Mouse (Mus musculus) limb, embryonic 11.5 days (tissue): ENCODE data around the gene Psmd6. TPM values are rescaled to one million over a fixed set of nuclear protein-coding genes. Genes with fewer than 3 reads are reported as not detected.
A peak's percentile ranks its signal among the peaks of the same experiment; 100 is the strongest.

ENCODE experiments used
- ATAC-seq: fragments of 200-750 bp; cut with Nextera tagmentation; 2 replicates; pipeline ENCODE4 v1.8.0; 2017; ENCODE audit warnings: low read depth; ENCODE audit not compliant: insufficient number of reproducible peaks, low FRiP score, low TSS enrichment
- DNase-seq: peaks from one replicate; pipeline ENCODE4 v3.0.0-alpha.2; 2015; ENCODE audit warnings: low spot score
- H3K27ac ChIP-seq: fragments of 300-500 bp; sonication (generic); replicated peaks from 2 replicates; pipeline ENCODE4 v1.5.1; 2014; ENCODE audit warnings: low read depth, mild to moderate bottlenecking, low read length
- H3K27me3 ChIP-seq: fragments of 300-500 bp; sonication (generic); 2 replicates; pipeline ENCODE4 v1.6.1; 2014; ENCODE audit warnings: mild to moderate bottlenecking, low read length, mixed read lengths; ENCODE audit not compliant: control insufficient read depth, insufficient read depth
- H3K36me3 ChIP-seq: fragments of 300-500 bp; sonication (generic); 2 replicates; pipeline ENCODE4 v1.6.1; 2014; ENCODE audit warnings: mild to moderate bottlenecking, low read length, moderate library complexity, mixed read lengths; ENCODE audit not compliant: control insufficient read depth, insufficient read depth
- H3K4me1 ChIP-seq: fragments of 300-500 bp; sonication (generic); 2 replicates; pipeline ENCODE4 v1.6.1; 2014; ENCODE audit warnings: low read length, mixed read lengths; ENCODE audit not compliant: control insufficient read depth, insufficient read depth
- H3K4me2 ChIP-seq: fragments of 300-500 bp; sonication (generic); 2 replicates; pipeline ENCODE4 v1.6.1; 2014; ENCODE audit warnings: low read depth, mild to moderate bottlenecking, moderate library complexity; ENCODE audit not compliant: severe bottlenecking
- H3K4me3 ChIP-seq: fragments of 300-500 bp; sonication (generic); 2 replicates; pipeline ENCODE4 v1.5.1; 2014; ENCODE audit warnings: low read depth, low read length
- H3K9ac ChIP-seq: fragments of 300-500 bp; sonication (generic); 2 replicates; pipeline ENCODE4 v1.6.1; 2014; ENCODE audit warnings: mild to moderate bottlenecking, low read length
- H3K9me3 ChIP-seq: fragments of 300-500 bp; sonication (generic); 2 replicates; pipeline ENCODE4 v1.6.1; 2016; ENCODE audit warnings: low read length; ENCODE audit not compliant: control insufficient read depth
- whole genome bisulfite sequencing: fragments of 180-500 bp; shearing (Covaris S2); extraction: QIAGEN DNeasy Blood & Tissue Kit; methylation state at CpG from one replicate; pipeline ENCODE4 v1.1.7; 2014; 5-methylcytosine and 5-hydroxymethylcytosine counted together
- polyA plus RNA-seq: library from polyadenylated mRNA; unstranded; fragments of >200 nt; fragmentation: Nextera tagmentation; extraction: Ambion mirVana; gene quantifications from 2 replicates; pipeline ENCODE4 v1.2.1, GENCODE M21; 2014

The Psmd6 gene
- polyA plus RNA-seq, 1 experiment from 2014 or later: 290 TPM

DNA sequence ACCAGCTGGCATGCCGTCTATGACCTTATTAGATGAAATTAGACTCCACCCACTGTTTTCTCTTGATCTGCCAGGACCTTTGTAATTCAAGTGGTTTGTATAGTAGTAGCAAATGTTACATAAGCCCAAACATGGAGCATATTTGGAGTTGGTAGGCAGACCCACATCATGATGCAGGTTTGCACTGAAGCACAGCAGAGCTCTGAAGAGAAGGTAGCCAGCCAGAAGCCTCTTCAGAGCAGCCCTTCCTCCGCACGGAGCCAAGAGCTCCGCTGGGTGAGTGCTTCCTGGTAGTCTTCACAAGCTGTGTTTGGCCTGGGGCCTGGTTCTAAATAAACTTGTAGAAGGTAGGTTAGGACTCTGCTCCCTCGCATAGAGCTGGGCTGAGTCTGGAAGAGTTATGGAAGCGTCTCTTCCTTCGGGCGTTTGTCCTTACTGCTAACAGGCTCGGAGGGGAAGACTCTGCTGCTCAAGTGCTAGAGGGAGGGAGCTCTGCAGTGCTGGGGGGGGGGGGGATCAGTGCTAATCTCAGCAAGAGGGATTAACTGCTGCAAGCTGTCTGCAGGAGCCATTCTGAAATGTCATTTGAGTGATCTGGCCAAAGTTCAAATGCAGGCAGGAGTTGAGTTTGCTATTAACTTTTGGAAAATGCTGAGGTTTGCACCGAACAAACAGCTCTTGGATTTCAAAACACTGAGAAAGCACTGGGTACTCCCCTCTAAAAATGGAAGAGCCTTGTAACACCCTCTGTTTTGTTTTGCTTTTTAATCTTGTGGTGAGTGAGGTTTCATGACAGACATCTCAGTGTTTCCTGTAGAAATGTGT, 52.9 kb downstream of the Psmd6 start:
- no peak overlapping the region for H3K4me3 ChIP-seq
- ATAC-seq (0 out of 2 replicates have a peak, but pooled peaks have one; percentile 35), DNase-seq (no peak)
- whole genome bisulfite sequencing: 18% methylated on average over 10 of the region's 10 CpGs
- H3K9me3 ChIP-seq: no peaks in the 10 kb centered on the region
- peaks cover 3% of the 10 kb centered on the region; the same call in 1 of the 2 replicates for H3K4me1 ChIP-seq
- H3K9ac ChIP-seq: no peak overlapping the region
- no peak overlapping the region for H3K4me2 ChIP-seq
- no peaks in the 10 kb centered on the region for H3K27me3 ChIP-seq
- H3K27ac ChIP-seq: no peak overlapping the region
- H3K36me3 ChIP-seq: no peaks in the 10 kb centered on the region

DNA sequence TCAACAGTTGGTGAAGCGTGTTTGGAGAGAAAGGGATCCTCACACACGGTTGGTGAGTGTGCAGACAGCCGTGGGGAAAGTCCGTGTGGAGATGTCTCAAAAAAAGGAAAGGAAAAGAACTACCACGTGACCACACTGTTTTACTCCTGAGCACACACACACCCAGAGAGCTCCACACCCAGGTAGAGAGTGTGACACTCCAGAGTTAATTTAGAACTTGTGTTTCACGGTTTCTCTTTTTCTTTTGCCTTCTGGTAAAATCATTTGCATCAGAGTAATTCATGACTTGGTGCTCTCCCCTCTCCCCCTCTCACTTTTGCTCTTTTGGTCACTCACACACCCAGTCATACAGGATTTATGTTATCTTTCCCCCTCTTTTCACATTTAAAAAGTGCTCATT, 54.5 kb downstream of the Psmd6 start:
- H3K27ac ChIP-seq: no peak overlapping the region
- peaks cover 3% of the 10 kb centered on the region; the same call in 1 of the 2 replicates for H3K4me1 ChIP-seq

DNA sequence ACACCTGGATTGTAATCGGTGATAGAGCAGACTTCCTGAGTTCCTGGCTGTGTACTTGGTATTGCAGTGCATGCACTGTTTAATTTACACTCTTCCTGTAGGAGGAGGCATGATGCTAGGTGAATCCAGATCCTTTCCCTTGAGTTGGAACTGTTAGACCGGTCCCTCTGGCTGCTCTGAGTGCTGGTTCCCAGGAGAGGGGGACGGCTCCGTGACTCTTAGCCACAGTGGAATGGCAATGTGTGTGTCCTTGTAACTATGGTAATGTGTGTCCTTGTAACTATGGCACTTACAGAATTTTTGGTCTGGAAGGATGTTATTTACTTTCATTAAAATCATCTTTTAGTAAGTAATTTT, 55.7 kb downstream of the Psmd6 start:
- Histone ChIP-seq H3K9me3 (no peaks in the 10 kb centered on the region), H3K4me2 (no peak overlapping the region), H3K9ac (no peak overlapping the region), H3K27ac (peak overlapping the region; percentile 26; the same call in 1 of the 2 replicates), H3K27me3 (no peaks in the 10 kb centered on the region), H3K4me3 (no peak overlapping the region), H3K36me3 (no peaks in the 10 kb centered on the region), H3K4me1 (peaks cover 3% of the 10 kb centered on the region; the same call in 1 of the 2 replicates)
- ATAC-seq (peak; percentile 46; the same call in 1 of the 2 replicates), DNase-seq (no peak)
- WGBS: 50% methylated on average over 4 of the region's 4 CpGs

More for the DNA sequence above, 54.5 kb downstream of the Psmd6 start:
- Histone ChIP-seq H3K27me3 (no peaks in the 10 kb centered on the region), H3K9ac (no peak overlapping the region), H3K4me2 (no peak overlapping the region), H3K36me3 (no peaks in the 10 kb centered on the region), H3K4me3 (no peak overlapping the region), H3K9me3 (no peaks in the 10 kb centered on the region)
- no peak for DNase-seq
- no peak for ATAC-seq
- 82% methylated on average over 6 of the region's 6 CpGs for WGBS

DNA sequence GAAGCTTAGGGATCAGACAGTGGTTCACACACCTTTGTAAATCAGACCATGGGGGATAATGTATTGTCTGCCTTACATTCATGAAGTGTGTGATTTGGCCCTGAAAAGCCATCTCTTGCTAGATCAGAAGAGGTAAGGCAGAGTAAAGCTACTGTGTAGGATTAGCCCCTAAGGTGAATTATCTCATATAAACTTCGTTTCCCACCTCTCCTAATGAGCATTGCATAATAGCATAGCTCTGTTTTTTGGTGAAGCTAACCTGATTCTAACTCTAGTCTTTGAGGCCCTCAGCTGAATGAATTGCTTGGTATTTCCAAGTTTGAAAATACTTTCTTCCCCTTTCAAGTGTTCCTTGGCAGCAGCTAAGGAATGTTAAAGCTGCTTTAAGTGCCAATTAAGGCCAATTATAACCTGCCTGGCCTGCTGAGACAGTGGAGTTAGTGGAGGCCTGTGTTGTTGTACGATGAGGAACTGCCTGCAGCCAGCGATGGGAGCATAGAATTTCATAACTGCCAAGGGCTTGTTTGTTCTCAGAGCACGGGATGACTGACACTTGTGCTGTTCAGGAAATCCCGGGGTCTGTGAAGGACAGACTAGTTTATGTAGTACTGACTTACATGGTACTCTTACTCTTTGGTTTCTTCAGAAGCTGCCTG, 56.2 kb downstream of the Psmd6 start:
- ATAC-seq (peak; percentile 48), DNase-seq (peak; percentile 49)
- no peak overlapping the region for H3K4me2 ChIP-seq
- H3K36me3 ChIP-seq: no peaks in the 10 kb centered on the region
- WGBS: 20% methylated on average over 5 of the region's 5 CpGs
- H3K9me3 ChIP-seq: no peaks in the 10 kb centered on the region
- peaks cover 3% of the 10 kb centered on the region; the same call in 1 of the 2 replicates for H3K4me1 ChIP-seq
- no peak overlapping the region for H3K9ac ChIP-seq
- peak overlapping the region; percentile 26; the same call in 1 of the 2 replicates for H3K27ac ChIP-seq
- H3K27me3 ChIP-seq: no peaks in the 10 kb centered on the region
- H3K4me3 ChIP-seq: no peak overlapping the region

DNA sequence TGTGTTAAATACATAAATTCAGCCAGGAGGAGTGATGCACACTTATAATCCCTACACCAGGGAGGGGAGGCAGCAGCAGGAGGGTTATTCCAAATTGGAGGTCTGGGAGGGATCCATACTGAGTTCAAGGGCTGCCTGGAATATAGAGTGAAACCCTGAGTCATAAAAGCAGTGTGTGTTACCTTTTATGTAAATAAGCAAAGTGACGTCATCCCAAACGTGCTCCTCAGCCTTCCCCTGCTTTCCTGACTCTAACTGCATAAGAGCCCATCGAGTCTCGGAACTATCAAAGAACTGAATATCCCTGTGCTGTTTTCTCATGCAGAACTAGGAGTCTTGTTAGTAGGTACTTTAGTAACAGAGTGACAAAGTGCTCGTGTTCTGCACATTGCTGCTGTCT, 57.4 kb downstream of the Psmd6 start:
- Histone ChIP-seq H3K4me1 (peaks cover 3% of the 10 kb centered on the region; the same call in 1 of the 2 replicates), H3K4me2 (no peak overlapping the region), H3K36me3 (0 out of 2 replicates have a peak, but pooled peaks cover 2% of the 10 kb centered on the region), H3K27ac (no peak overlapping the region), H3K9me3 (no peaks in the 10 kb centered on the region), H3K4me3 (no peak overlapping the region), H3K27me3 (no peaks in the 10 kb centered on the region), H3K9ac (no peak overlapping the region)
- WGBS: 57% methylated on average over 5 of the region's 5 CpGs
- no peak for ATAC-seq
- no peak for DNase-seq

DNA sequence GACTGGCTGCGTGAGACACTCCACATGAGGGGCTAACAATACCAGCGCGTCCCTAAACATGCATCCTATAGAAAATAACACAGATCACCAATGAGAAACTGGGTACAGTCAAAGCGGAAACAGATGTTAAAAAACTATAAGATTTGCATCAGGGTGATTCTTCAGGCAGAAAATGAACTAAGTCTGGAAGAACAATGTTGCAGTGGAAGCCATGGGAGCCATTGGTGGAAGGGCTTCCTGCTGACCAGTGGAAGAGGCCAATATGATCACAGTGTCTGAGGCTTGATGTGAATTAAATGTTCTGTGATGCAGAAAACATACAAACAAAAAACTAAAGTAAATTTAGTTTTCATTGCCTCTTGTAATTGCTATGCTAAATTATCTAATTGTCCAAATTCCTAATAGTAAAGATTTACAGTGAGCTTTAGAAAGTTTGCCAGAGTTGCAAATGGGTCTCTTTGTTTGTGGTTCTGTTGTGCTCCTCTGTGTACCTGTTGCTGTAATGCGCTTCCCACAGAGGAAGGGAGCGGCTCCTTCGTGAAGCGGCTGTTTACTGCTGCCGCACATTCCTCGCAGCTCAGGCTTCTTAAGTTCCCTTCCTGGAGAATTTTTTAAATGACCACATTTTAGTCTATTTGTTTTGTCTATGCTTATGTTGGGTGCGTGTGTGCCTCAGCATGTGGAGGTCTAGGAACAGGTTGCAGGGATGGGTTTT, 58.1 kb downstream of the Psmd6 start:
- no peak overlapping the region for H3K9ac ChIP-seq
- ATAC-seq (no peak), DNase-seq (no peak)
- 81% methylated on average over 11 of the region's 11 CpGs for WGBS
- no peaks in the 10 kb centered on the region for H3K9me3 ChIP-seq
- H3K4me2 ChIP-seq: no peak overlapping the region
- H3K4me3 ChIP-seq: no peak overlapping the region
- H3K36me3 ChIP-seq: 0 out of 2 replicates have a peak, but pooled peaks cover 2% of the 10 kb centered on the region
- H3K4me1 ChIP-seq: peaks cover 3% of the 10 kb centered on the region; the same call in 1 of the 2 replicates
- H3K27ac ChIP-seq: no peak overlapping the region
- no peaks in the 10 kb centered on the region for H3K27me3 ChIP-seq

Other genes with a start within 250 kb of the Psmd6 start
- 0.06 TPM in 1 of 2 replicates, not detected in the other for gene Gm281, start 206.5 kb downstream of the Psmd6 start, polyA plus RNA-seq
- 4.6 and 4.7 TPM in 2 replicates for gene Atxn7, start 159.5 kb downstream of the Psmd6 start, polyA plus RNA-seq
- 260 and 265 TPM in 2 replicates for gene Thoc7, start 159.1 kb downstream of the Psmd6 start, polyA plus RNA-seq
- gene Olfr720, start 65.9 kb upstream of the Psmd6 start, polyA plus RNA-seq: not detected in 2 replicates
- not detected in 2 replicates for gene Olfr31, start 201.8 kb upstream of the Psmd6 start, polyA plus RNA-seq
- 3.1 and 3.6 TPM in 2 replicates for gene Il3ra, start 225.3 kb upstream of the Psmd6 start, polyA plus RNA-seq